Mouse (Mus musculus) ES-Bruce4 (cell line): Measurements from ENCODE around the gene Cadps.

Source experiments
- CTCF ChIP-seq: IDR thresholded peaks from one replicate; pipeline ENCODE4 v1.8.1; 2011; ENCODE audit warnings: low read depth, low read length
- EP300 ChIP-seq: IDR thresholded peaks from 2 replicates; pipeline ENCODE4 v1.6.1; 2011; ENCODE audit warnings: low read depth, low read length; ENCODE audit not compliant: insufficient read depth
- POLR2A ChIP-seq: IDR thresholded peaks from one replicate; pipeline ENCODE4 v1.8.1; 2011; ENCODE audit warnings: low read length; ENCODE audit not compliant: insufficient read depth

DNA sequence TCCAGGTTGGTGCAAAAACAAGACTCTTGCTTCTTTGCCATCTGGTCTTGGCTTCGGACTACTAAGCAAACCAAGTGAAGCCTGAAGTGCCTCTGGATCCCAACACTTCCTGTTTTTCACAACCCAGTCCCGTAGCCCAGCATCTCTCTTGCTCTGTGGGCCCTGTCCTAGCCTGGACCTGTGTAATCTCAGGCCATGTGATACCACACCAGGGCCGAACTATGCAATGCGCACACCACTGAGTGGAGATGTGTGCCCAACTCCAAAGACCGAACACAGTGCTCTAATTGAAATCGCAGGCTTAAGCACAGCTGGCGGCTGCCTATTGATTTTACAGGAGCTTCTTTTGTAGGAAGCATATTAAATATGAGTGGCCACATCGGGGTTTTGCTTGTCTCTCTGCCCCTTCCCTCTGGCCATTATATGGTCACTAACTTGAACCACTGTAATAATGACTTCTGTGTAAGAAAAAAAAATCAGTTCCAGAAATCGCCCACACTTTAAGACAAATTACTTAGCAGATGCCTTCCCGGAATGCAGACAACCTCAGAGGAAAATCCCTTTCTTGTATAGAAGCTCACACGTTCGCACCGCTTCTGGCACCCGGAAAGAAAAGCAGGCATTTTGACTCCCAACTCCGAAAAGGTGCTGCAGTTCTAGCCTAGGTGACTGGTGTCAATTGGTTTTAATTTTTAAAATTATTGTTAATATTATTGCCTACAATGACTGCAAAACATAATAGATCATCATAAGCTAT lies 473.4 kb downstream of the Cadps start:
- no peak for TF ChIP-seq CTCF
- TF ChIP-seq POLR2A = no peak
- no peak for TF ChIP-seq EP300
